Mouse (Mus musculus) brown adipose tissue, adult 24 weeks (tissue): Measurements from ENCODE around the gene Cdh12. TPM values are rescaled to one million over a fixed set of nuclear protein-coding genes. Genes with fewer than 3 reads are reported as not detected.

ENCODE experiments used
- H3K27ac ChIP-seq: fragments of 200-500 bp; replicated peaks from 2 replicates; pipeline ENCODE4 v1.5.1; 2012; ENCODE audit warnings: low read depth, mild to moderate bottlenecking, low read length
- H3K4me1 ChIP-seq: fragments of 200-500 bp; 2 replicates; pipeline ENCODE4 v1.6.1; 2012; ENCODE audit warnings: low read length, mixed read lengths; ENCODE audit not compliant: control insufficient read depth, insufficient read depth, insufficient read length
- H3K4me3 ChIP-seq: fragments of 200-500 bp; 2 replicates; pipeline ENCODE4 v1.5.1; 2012; ENCODE audit warnings: low read depth, mild to moderate bottlenecking, low read length, moderate library complexity; ENCODE audit not compliant: insufficient read depth
- polyA plus RNA-seq: library from polyadenylated mRNA; stranded (reverse); fragments of >200 nt; gene quantifications from 2 replicates; pipeline ENCODE4 v1.2.4, GENCODE M21; 2012; ENCODE audit not compliant: missing spikeins, insufficient read depth, insufficient read length

Cdh12 gene
- polyA plus RNA-seq, 1 experiment = not detected

- H3K4me3 ChIP-seq = no peak overlapping the region
- H3K4me1 ChIP-seq = no peaks in the 10 kb centered on the region
These were observed 423.5 kb downstream of the Cdh12 start for GRCm38 (mm10) chr15:20872518-20872917.

GRCm38 (mm10) chr15:20876993-20877392 lies 427.9 kb downstream of the Cdh12 start:
- H3K4me3 ChIP-seq = no peak overlapping the region
- H3K27ac ChIP-seq = no peak overlapping the region
- H3K4me1 ChIP-seq = no peaks in the 10 kb centered on the region

More at GRCm38 (mm10) chr15:20872518-20872917, 423.5 kb downstream of the Cdh12 start:
- no peak overlapping the region for H3K27ac ChIP-seq

- Histone ChIP-seq H3K27ac (no peak overlapping the region), H3K4me3 (no peak overlapping the region), H3K4me1 (no peaks in the 10 kb centered on the region)
These were observed 444.4 kb downstream of the Cdh12 start for GRCm38 (mm10) chr15:20893471-20893870.

DNA sequence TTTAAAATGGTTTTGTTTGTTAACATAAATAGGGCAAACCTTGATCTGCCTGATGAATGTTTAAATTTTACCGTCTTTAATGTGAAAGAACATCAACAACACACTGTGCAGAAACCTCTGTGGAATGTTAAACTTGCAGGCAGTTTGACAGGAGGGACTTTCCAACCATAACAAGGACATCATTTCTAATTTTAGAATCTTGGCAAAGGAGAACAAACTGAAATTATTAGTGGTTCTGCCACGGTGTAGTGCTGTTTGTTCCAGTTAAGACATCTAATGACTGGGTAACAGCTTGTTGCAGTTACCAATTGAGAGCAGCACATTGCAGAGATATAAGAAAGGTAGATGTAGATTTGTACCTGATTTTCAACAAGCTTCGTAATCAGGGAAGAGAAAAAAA lies 453.5 kb downstream of the Cdh12 start:
- Histone ChIP-seq H3K4me1 (no peaks in the 10 kb centered on the region), H3K27ac (no peak overlapping the region), H3K4me3 (no peak overlapping the region)

GRCm38 (mm10) chr15:20928221-20928620 lies 479.2 kb downstream of the Cdh12 start:
- Histone ChIP-seq H3K27ac (no peak overlapping the region), H3K4me1 (no peaks in the 10 kb centered on the region), H3K4me3 (no peak overlapping the region)

DNA sequence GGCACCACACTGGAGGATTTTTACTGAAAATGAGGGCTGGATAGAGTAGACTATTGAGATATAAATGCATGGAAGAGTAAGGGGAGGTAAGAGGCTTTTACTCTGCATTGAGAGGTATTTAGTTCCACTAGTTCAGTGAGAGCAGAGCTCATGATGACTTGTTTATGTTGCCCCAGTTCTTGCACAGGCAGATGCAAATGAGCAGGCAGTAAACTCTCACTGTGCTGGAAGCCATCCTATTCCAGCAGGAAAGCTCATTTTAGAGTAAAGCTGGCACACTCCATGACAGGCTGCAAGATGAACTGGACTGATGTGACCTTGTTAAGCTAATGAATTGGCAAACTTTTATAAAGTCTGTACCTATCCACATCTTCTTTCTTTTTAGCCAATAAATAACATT lies 494.9 kb downstream of the Cdh12 start:
- Histone ChIP-seq H3K4me1 (no peaks in the 10 kb centered on the region), H3K27ac (no peak overlapping the region), H3K4me3 (no peak overlapping the region)

DNA sequence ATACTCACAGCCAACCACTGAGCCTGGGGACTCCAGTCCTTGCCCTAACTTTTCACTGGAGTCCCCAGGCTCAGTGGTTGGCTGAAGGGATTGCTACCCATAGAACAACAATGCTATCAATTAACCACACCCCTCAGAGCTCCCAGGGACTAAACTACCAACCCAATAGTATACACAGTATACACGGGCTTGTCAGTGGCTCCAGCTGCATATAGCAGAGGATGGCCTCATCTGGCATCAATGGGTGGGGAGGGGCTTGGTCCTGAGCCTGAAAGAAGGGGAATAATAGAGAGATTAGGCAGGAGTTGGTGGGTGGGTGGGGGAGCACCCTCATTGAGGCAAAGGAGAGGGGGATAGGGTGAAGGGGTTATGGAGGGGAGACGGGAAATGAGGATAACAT lies 518.4 kb downstream of the Cdh12 start:
- H3K27ac ChIP-seq = no peak overlapping the region
- no peak overlapping the region for H3K4me3 ChIP-seq
- H3K4me1 ChIP-seq = no peaks in the 10 kb centered on the region

DNA sequence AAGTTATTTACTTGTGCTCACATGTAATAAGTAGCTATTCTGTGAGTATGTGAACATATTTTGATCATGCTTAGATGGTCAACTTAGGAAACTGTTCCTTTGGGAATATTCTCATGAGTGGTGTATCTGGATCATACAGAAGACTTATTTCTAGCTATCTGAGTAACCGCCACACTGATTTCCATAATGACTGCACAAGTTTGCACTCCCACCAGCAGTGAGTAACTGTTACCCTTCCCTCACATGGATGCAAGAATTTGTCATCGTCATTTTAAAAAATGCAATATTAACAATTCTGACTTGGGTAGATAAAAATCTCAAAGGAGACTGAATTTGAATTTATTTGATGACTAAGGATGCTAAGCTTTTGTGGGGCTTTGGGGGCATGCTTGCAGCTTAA lies 522.0 kb downstream of the Cdh12 start:
- Histone ChIP-seq H3K4me1 (no peaks in the 10 kb centered on the region), H3K27ac (no peak overlapping the region)

DNA sequence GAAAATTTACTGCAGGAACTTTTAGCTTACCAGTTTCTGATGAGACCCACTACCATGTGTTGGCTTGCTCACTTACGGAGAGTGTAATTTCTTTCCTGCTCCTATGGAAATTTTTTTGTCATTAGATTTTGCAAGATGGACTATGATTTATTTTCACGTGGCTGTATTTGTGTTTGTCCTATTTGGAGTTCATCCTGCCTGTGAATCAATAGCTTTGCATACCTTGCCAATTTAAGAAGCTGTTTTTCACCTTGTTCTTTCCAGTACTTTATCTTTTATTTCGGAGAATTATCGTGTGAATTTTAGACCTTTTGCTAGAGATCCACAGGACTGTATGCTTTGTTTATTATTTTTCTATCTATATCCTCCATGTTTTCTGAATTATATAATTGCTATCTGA lies 551.5 kb downstream of the Cdh12 start:
- Histone ChIP-seq H3K4me3 (no peak overlapping the region), H3K4me1 (no peaks in the 10 kb centered on the region), H3K27ac (no peak overlapping the region)

More for the DNA sequence above, 522.0 kb downstream of the Cdh12 start:
- H3K4me3 ChIP-seq = no peak overlapping the region

DNA sequence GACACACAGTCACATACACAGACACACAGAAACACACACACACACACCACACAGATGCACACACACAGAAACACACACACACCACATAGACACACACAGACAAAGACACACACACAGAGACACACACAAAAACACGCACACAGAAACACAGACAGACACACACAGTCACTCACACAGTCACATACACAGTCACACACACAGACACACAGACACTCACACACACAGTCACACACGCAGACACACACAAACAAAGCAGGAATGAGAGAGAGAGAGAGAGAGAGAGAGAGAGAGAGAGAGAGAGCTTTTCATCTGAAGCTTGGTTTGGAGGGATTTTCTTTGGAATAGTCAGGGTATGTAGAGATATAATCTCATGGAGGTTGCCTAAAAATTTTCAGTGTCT lies 558.9 kb downstream of the Cdh12 start:
- Histone ChIP-seq H3K4me3 (no peak overlapping the region), H3K4me1 (no peaks in the 10 kb centered on the region), H3K27ac (no peak overlapping the region)

GRCm38 (mm10) chr15:21008487-21008886 lies 559.4 kb downstream of the Cdh12 start:
- H3K27ac ChIP-seq = no peak overlapping the region
- H3K4me1 ChIP-seq = no peaks in the 10 kb centered on the region
- no peak overlapping the region for H3K4me3 ChIP-seq

- no peak overlapping the region for H3K4me3 ChIP-seq
- no peak overlapping the region for H3K27ac ChIP-seq
- no peaks in the 10 kb centered on the region for H3K4me1 ChIP-seq
These were observed 559.9 kb downstream of the Cdh12 start for GRCm38 (mm10) chr15:21008969-21009368.

GRCm38 (mm10) chr15:21063683-21064082 lies 614.6 kb downstream of the Cdh12 start:
- no peaks in the 10 kb centered on the region for H3K4me1 ChIP-seq
- no peak overlapping the region for H3K27ac ChIP-seq
- no peak overlapping the region for H3K4me3 ChIP-seq

DNA sequence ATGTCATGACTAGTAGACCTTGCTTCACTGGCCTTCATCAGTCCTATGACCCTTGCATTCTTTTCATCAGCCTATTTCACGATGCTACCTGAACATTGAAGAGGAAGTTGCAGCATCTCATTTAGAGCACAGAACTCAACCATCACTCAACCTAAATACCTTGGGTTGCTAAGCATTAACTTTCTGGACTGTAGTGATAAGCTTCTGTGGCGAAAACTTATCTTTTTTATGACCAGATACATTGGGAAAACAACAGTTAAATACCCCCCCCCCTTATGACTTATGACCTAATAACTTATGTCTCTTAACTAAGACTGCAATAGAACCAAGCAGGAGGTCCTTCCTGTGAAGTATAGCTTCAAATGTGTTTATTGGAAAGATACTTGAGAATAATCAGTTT lies 620.2 kb downstream of the Cdh12 start:
- no peak overlapping the region for H3K27ac ChIP-seq
- no peaks in the 10 kb centered on the region for H3K4me1 ChIP-seq
- H3K4me3 ChIP-seq = no peak overlapping the region

GRCm38 (mm10) chr15:21092824-21093223 lies 643.8 kb downstream of the Cdh12 start:
- Histone ChIP-seq H3K4me3 (no peak overlapping the region), H3K4me1 (no peaks in the 10 kb centered on the region), H3K27ac (no peak overlapping the region)

DNA sequence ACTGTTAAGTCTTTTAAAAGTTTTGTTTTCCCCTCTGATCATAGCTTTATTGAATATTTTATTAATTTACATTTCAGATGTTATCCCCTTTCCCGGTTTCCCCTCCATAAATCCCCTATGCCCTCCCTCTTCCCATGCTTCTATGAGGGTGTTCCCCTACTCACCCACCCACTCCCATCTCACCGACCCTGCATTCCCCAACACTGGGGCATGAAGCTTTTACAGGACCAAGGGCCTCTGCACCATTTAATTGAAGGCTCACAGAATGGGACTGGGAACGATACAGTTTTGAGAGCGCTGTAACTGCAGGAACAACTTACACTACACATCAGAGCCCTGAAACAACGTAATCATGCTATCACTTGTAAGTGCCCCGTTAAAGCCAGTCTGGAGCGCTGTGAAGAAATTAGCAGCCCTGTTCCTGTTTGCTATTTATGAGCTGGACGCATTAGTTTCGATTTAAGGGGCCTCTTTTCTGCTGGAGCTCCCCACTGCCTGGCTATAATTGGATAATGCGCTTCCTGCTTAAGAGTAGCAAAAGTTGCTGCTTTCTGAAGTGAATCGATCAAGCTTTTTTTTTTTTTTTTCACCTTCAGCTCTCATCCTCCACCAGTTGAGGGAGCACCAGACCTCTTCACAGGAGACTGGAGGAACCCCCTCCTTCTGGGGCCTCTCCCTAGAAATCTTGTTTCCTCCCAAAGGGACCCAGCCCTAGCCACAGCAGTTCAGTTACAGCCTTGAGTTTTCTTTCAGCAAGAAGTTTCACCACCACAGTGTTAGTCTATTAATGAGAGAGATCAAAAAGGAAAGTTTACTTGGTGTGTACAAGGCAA lies 660.2 kb downstream of the Cdh12 start:
- H3K4me1 ChIP-seq = no peaks in the 10 kb centered on the region
- H3K4me3 ChIP-seq = no peak overlapping the region
- no peak overlapping the region for H3K27ac ChIP-seq
